Mouse (Mus musculus): Measurements from ENCODE around the gene C130079G13Rik.
"Not testable (repeated sequence)": the region's sequence is repeated elsewhere in the genome, so short reads cannot be mapped to it uniquely, and the experiment has no call there.

Gene C130079G13Rik

GRCm38 (mm10) chr3:59924914-59925313 lies at the start of gene C130079G13Rik:
C130079G13Rik (plus strand) TSS chr3:59925214.
- DNase-seq (ENCODE audit: low spot score in 2 of 2), result no peak

GRCm38 (mm10) chr3:59877601-59878000 lies 47.4 kb upstream of the C130079G13Rik start:
- not testable (repeated sequence) for DNase-seq (ENCODE audit: low spot score in 2 of 2)

- DNase-seq (ENCODE audit: low spot score in 2 of 2), result not testable (repeated sequence)
These were observed 45.0 kb upstream of the C130079G13Rik start for GRCm38 (mm10) chr3:59879801-59880554.

GRCm38 (mm10) chr3:59893276-59893675 lies 31.7 kb upstream of the C130079G13Rik start:
- no peak for DNase-seq (ENCODE audit: low spot score in 2 of 2)

GRCm38 (mm10) chr3:59934621-59935020 lies 9.6 kb downstream of the C130079G13Rik start:
- no peak for DNase-seq (ENCODE audit: low spot score in 2 of 2)

GRCm38 (mm10) chr3:59947294-59947950 lies 22.4 kb downstream of the C130079G13Rik start:
- no peak for DNase-seq (ENCODE audit: low spot score in 2 of 2)

GRCm38 (mm10) chr3:59970891-59971290 lies 45.9 kb downstream of the C130079G13Rik start:
- no peak for DNase-seq (ENCODE audit: low spot score in 2 of 2)

- DNase-seq (ENCODE audit: low spot score in 2 of 2), result no peak
These were observed 49.6 kb downstream of the C130079G13Rik start for GRCm38 (mm10) chr3:59974591-59974990.
